Comparison of ENCODE assay signal across 29 mouse cellular contexts in genomic region chr11:118347911-118348310, GRCm38 (mm10). TPM values are rescaled to one million over a fixed set of nuclear protein-coding genes. Genes with fewer than 3 reads are reported as not detected.
DNase-seq lines count a peak whose midpoint lies in the region; ATAC-seq and TF ChIP-seq lines count a peak whose summit lies in the region.
"Had no signal": no experiment of that assay in that cellular context is flagged by ENCODE, and none has a peak within 500 bp of the region (broad histone marks: within the 10 kb centered on the region; RNA-seq: fewer than 3 reads in every experiment).

No protein-coding gene starts in this region.

- no peak for ATAC-seq in embryonic facial prominence, embryonic 13.5 days (ENCODE audit: insufficient number of reproducible peaks, insufficient read depth, low FRiP score, low TSS enrichment, low read depth)
- ATAC-seq in kidney, embryonic 15.5 days (replicated peaks; ENCODE audit: low FRiP score), result no peak
- no peak for ATAC-seq in hindbrain, postnatal 0 days
- ATAC-seq: forebrain, embryonic 13.5 days; liver, postnatal 0 days; midbrain, embryonic 13.5 days had no signal

- H3K36me3 ChIP-seq in embryonic facial prominence, embryonic 13.5 days, result peaks cover 18% of the 10 kb centered on the region
- peaks cover 31% of the 10 kb centered on the region for H3K36me3 ChIP-seq in embryonic facial prominence, embryonic 10.5 days (replicated peaks)
- H3K36me3 ChIP-seq in kidney, embryonic 15.5 days, result 0 out of 2 replicates have a peak, but pooled peaks cover 7% of the 10 kb centered on the region
- H3K36me3 ChIP-seq in hindbrain, postnatal 0 days (ENCODE audit: insufficient read depth, low read length), result no peaks in the 10 kb centered on the region
- H3K36me3 ChIP-seq: hindbrain, embryonic 13.5 days; midbrain, embryonic 13.5 days; neural tube, embryonic 13.5 days had no signal

- no peaks in the 10 kb centered on the region for H3K27me3 ChIP-seq in embryonic facial prominence, embryonic 13.5 days
- no peaks in the 10 kb centered on the region for H3K27me3 ChIP-seq in embryonic facial prominence, embryonic 10.5 days (replicated peaks; ENCODE audit: low read depth, poor library complexity, severe bottlenecking)
- H3K27me3 ChIP-seq in kidney, embryonic 15.5 days, result no peaks in the 10 kb centered on the region
- H3K27me3 ChIP-seq in hindbrain, postnatal 0 days (ENCODE audit: insufficient read depth, low read length), result no peaks in the 10 kb centered on the region
- H3K27me3 ChIP-seq: forebrain, embryonic 13.5 days; hindbrain, embryonic 13.5 days; limb, embryonic 13.5 days; midbrain, embryonic 13.5 days; neural tube, embryonic 13.5 days had no signal

- no peak for TF ChIP-seq CTCF in hindbrain, postnatal 0 days (IDR thresholded peaks at IDR 0.05; ENCODE audit: low read depth)

- DNase-seq in embryonic facial prominence, embryonic 10.5 days (ENCODE audit: low spot score), result no peak
- no peak for DNase-seq in kidney, postnatal 14 days
- peak; percentile 25 for DNase-seq in thymus, postnatal 0 days (ENCODE audit: low spot score)
- no peak for DNase-seq in thymus, adult 18-20 months
- peak; percentile 53 for DNase-seq in thymus, postnatal 4 days
- no peak for DNase-seq in hindbrain, postnatal 0 days (ENCODE audit: low spot score)
- DNase-seq: adrenal gland, adult 2 months; cerebellum, adult 11 months; cerebellum, adult 9-10 months; gastrocnemius, postnatal 25 days; heart, adult 18-20 months; heart, postnatal 36 days; kidney, adult 11 months; kidney, postnatal 36 days; liver, postnatal 0 days; lung, postnatal 4 days; right cerebral cortex, postnatal 4 days had no signal

- 0 out of 2 replicates have a peak overlapping the region, but pooled peaks have one; percentile 9 for H3K27ac ChIP-seq in embryonic facial prominence, embryonic 13.5 days
- no peak overlapping the region for H3K27ac ChIP-seq in embryonic facial prominence, embryonic 10.5 days (replicated peaks)
- 0 out of 2 replicates have a peak overlapping the region, but pooled peaks have one; percentile 28 for H3K27ac ChIP-seq in kidney, embryonic 15.5 days
- no peak overlapping the region for H3K27ac ChIP-seq in hindbrain, postnatal 0 days
- H3K27ac ChIP-seq: forebrain, embryonic 13.5 days; hindbrain, embryonic 13.5 days; layer of hippocampus, adult 2 months; midbrain, embryonic 13.5 days; neural tube, embryonic 13.5 days had no signal

- H3K4me1 ChIP-seq in embryonic facial prominence, embryonic 13.5 days, result peaks cover 80% of the 10 kb centered on the region
- H3K4me1 ChIP-seq in embryonic facial prominence, embryonic 10.5 days, result peaks cover 57% of the 10 kb centered on the region
- peaks cover 75% of the 10 kb centered on the region for H3K4me1 ChIP-seq in kidney, embryonic 15.5 days
- H3K4me1 ChIP-seq in hindbrain, postnatal 0 days (ENCODE audit: insufficient read depth, low read length), result peaks cover 20% of the 10 kb centered on the region

- H3K9me3 ChIP-seq in embryonic facial prominence, embryonic 13.5 days, result no peaks in the 10 kb centered on the region
- no peaks in the 10 kb centered on the region for H3K9me3 ChIP-seq in embryonic facial prominence, embryonic 10.5 days
- no peaks in the 10 kb centered on the region for H3K9me3 ChIP-seq in kidney, embryonic 15.5 days (replicated peaks)
- H3K9me3 ChIP-seq in hindbrain, postnatal 0 days (ENCODE audit: low read length), result no peaks in the 10 kb centered on the region
- H3K9me3 ChIP-seq: forebrain, embryonic 13.5 days; hindbrain, embryonic 13.5 days; limb, embryonic 13.5 days; midbrain, embryonic 13.5 days; neural tube, embryonic 13.5 days had no signal

- no peak overlapping the region for H3K4me2 ChIP-seq in embryonic facial prominence, embryonic 13.5 days
- H3K4me2 ChIP-seq in kidney, embryonic 15.5 days, result no peak overlapping the region
- H3K4me2 ChIP-seq in hindbrain, postnatal 0 days (ENCODE audit: low read depth, low read length), result no peak overlapping the region
- H3K4me2 ChIP-seq: forebrain, embryonic 13.5 days; hindbrain, embryonic 13.5 days; liver, embryonic 11.5 days; midbrain, embryonic 13.5 days; neural tube, embryonic 13.5 days had no signal

- H3K4me3 ChIP-seq in embryonic facial prominence, embryonic 13.5 days, result no peak overlapping the region
- no peak overlapping the region for H3K4me3 ChIP-seq in embryonic facial prominence, embryonic 10.5 days
- no peak overlapping the region for H3K4me3 ChIP-seq in kidney, embryonic 15.5 days (replicated peaks)
- no peak overlapping the region for H3K4me3 ChIP-seq in hindbrain, postnatal 0 days (ENCODE audit: low read length)
- H3K4me3 ChIP-seq: forebrain, embryonic 13.5 days; hindbrain, embryonic 13.5 days; layer of hippocampus, adult 2 months; limb, embryonic 13.5 days; midbrain, embryonic 13.5 days; neural tube, embryonic 13.5 days had no signal

- 70% methylated on average over 12 of the region's 12 CpGs for WGBS in embryonic facial prominence, embryonic 13.5 days
- 88% methylated on average over 12 of the region's 12 CpGs for WGBS in embryonic facial prominence, embryonic 10.5 days
- WGBS in kidney, embryonic 15.5 days, result 68% methylated on average over 12 of the region's 12 CpGs
- WGBS in hindbrain, postnatal 0 days, result 90% methylated on average over 12 of the region's 12 CpGs

- H3K9ac ChIP-seq in embryonic facial prominence, embryonic 13.5 days, result no peak overlapping the region
- no peak overlapping the region for H3K9ac ChIP-seq in kidney, embryonic 15.5 days
- H3K9ac ChIP-seq in hindbrain, postnatal 0 days (replicated peaks; ENCODE audit: low read length), result no peak overlapping the region
- H3K9ac ChIP-seq: forebrain, embryonic 13.5 days; hindbrain, embryonic 13.5 days; limb, embryonic 13.5 days; midbrain, embryonic 13.5 days; neural tube, embryonic 13.5 days had no signal

RNA-seq across cellular contexts. Expression of gene Cep295nl, which starts 5.6 kb away (rescaled TPM):
- 0.58 and 0.74 TPM in 2 replicates for polyA plus RNA-seq in embryonic facial prominence, embryonic 13.5 days (2015; fragmentation: Nextera tagmentation; extraction: Ambion mirVana)
- 0.13 and 0.56 TPM in 2 replicates for polyA plus RNA-seq in embryonic facial prominence, embryonic 10.5 days (2016; fragmentation: Nextera tagmentation; extraction: Ambion mirVana)
- polyA plus RNA-seq in kidney, embryonic 15.5 days (2015; fragmentation: Nextera tagmentation; extraction: Ambion mirVana), result 0.44 and 0.80 TPM in 2 replicates
- 0.21 and 0.30 TPM in 2 replicates for polyA plus RNA-seq in thymus, postnatal 0 days (2015; fragmentation: Nextera tagmentation; extraction: Ambion mirVana)
- total RNA-seq in hindbrain, postnatal 0 days (2014; rRNA removed), result 0.31 and 1.2 TPM in 2 replicates
- polyA plus RNA-seq in hindbrain, postnatal 0 days (2015; fragmentation: Nextera tagmentation; extraction: Ambion mirVana), result 0.20 and 0.47 TPM in 2 replicates
- total RNA-seq: CH12.LX; common myeloid progenitor, adult 5-6 weeks had no signal
- polyA plus RNA-seq: adrenal gland, adult 2 months; liver, embryonic 11.5 days; stomach, embryonic 14.5 days had no signal

RNA-seq across cellular contexts. Expression of gene Timp2, which starts 7.6 kb away (rescaled TPM):
- polyA plus RNA-seq in embryonic facial prominence, embryonic 13.5 days (2015; fragmentation: Nextera tagmentation; extraction: Ambion mirVana), result 117 and 132 TPM in 2 replicates
- polyA plus RNA-seq in embryonic facial prominence, embryonic 10.5 days (2016; fragmentation: Nextera tagmentation; extraction: Ambion mirVana), result 40.0 and 46.9 TPM in 2 replicates
- polyA plus RNA-seq in kidney, embryonic 15.5 days (2015; fragmentation: Nextera tagmentation; extraction: Ambion mirVana), result 84.4 and 87.7 TPM in 2 replicates
- 45.1 and 45.2 TPM in 2 replicates for polyA plus RNA-seq in thymus, postnatal 0 days (2015; fragmentation: Nextera tagmentation; extraction: Ambion mirVana)
- 164 and 170 TPM in 2 replicates for total RNA-seq in hindbrain, postnatal 0 days (2014; rRNA removed)
- polyA plus RNA-seq in hindbrain, postnatal 0 days (2015; fragmentation: Nextera tagmentation; extraction: Ambion mirVana), result 102 and 118 TPM in 2 replicates

RNA-seq across cellular contexts. Expression of gene Lgals3bp, which starts 54.0 kb away (rescaled TPM):
- 5.6 and 6.8 TPM in 2 replicates for polyA plus RNA-seq in embryonic facial prominence, embryonic 13.5 days (2015; fragmentation: Nextera tagmentation; extraction: Ambion mirVana)
- polyA plus RNA-seq in embryonic facial prominence, embryonic 10.5 days (2016; fragmentation: Nextera tagmentation; extraction: Ambion mirVana), result 0.86 and 0.88 TPM in 2 replicates
- 13.6 and 18.2 TPM in 2 replicates for polyA plus RNA-seq in kidney, embryonic 15.5 days (2015; fragmentation: Nextera tagmentation; extraction: Ambion mirVana)
- 100.0 and 116 TPM in 2 replicates for polyA plus RNA-seq in thymus, postnatal 0 days (2015; fragmentation: Nextera tagmentation; extraction: Ambion mirVana)
- total RNA-seq in hindbrain, postnatal 0 days (2014; rRNA removed), result 25.5 and 30.6 TPM in 2 replicates
- polyA plus RNA-seq in hindbrain, postnatal 0 days (2015; fragmentation: Nextera tagmentation; extraction: Ambion mirVana), result 15.4 and 18.5 TPM in 2 replicates

RNA-seq across cellular contexts. Expression of gene Usp36, which starts 57.9 kb away (rescaled TPM):
- 22.8 and 24.0 TPM in 2 replicates for polyA plus RNA-seq in embryonic facial prominence, embryonic 13.5 days (2015; fragmentation: Nextera tagmentation; extraction: Ambion mirVana)
- 24.1 and 24.2 TPM in 2 replicates for polyA plus RNA-seq in embryonic facial prominence, embryonic 10.5 days (2016; fragmentation: Nextera tagmentation; extraction: Ambion mirVana)
- 21.8 and 24.2 TPM in 2 replicates for polyA plus RNA-seq in kidney, embryonic 15.5 days (2015; fragmentation: Nextera tagmentation; extraction: Ambion mirVana)
- polyA plus RNA-seq in thymus, postnatal 0 days (2015; fragmentation: Nextera tagmentation; extraction: Ambion mirVana), result 13.0 and 15.2 TPM in 2 replicates
- 19.7 and 20.6 TPM in 2 replicates for total RNA-seq in hindbrain, postnatal 0 days (2014; rRNA removed)
- polyA plus RNA-seq in hindbrain, postnatal 0 days (2015; fragmentation: Nextera tagmentation; extraction: Ambion mirVana), result 12.6 and 12.8 TPM in 2 replicates

Comparison
In these comparisons a context has a peak if more than half of its experiments do, and no peak if none do; other contexts are left out.
1. H3K27ac ChIP-seq: peak in embryonic facial prominence, embryonic 13.5 days (single experiment) and kidney, embryonic 15.5 days (single experiment); none in embryonic facial prominence, embryonic 10.5 days (single experiment) and hindbrain, postnatal 0 days (single experiment).
2. DNase-seq: peak in thymus, postnatal 0 days (single experiment) and thymus, postnatal 4 days (single experiment); none in embryonic facial prominence, embryonic 10.5 days (single experiment), kidney, postnatal 14 days (single experiment), thymus, adult 18-20 months (0 of 2) and hindbrain, postnatal 0 days (single experiment).